Mouse (Mus musculus) cerebellum, adult 8-10 months (tissue): Measurements from ENCODE around the gene Rpp14.

Source experiments
- DNase-seq: peaks from one replicate; pipeline ENCODE4 v3.0.0; 2022

Gene Rpp14

GRCm38 (mm10) chr14:8080165-8080679, at the start of gene Rpp14:
Gene Rpp14, plus strand, starts transcription at chr14:8080367.
- DNase-seq, result peak; percentile 98

- no peak for DNase-seq
Measured at GRCm38 (mm10) chr14:8030535-8030934, 49.6 kb upstream of the Rpp14 start.

GRCm38 (mm10) chr14:8032087-8032944, 47.9 kb upstream of the Rpp14 start:
- DNase-seq, result peak; percentile 60

GRCm38 (mm10) chr14:8034561-8034960, 45.6 kb upstream of the Rpp14 start:
- no peak for DNase-seq

- DNase-seq, result no peak
Measured at GRCm38 (mm10) chr14:8035951-8036350, 44.2 kb upstream of the Rpp14 start.

- no peak for DNase-seq
Measured at GRCm38 (mm10) chr14:8036406-8036805, 43.8 kb upstream of the Rpp14 start.

GRCm38 (mm10) chr14:8038150-8038549, 42.0 kb upstream of the Rpp14 start:
- DNase-seq, result no peak

GRCm38 (mm10) chr14:8038791-8039448, 41.2 kb upstream of the Rpp14 start:
- peak; percentile 70 for DNase-seq

- no peak for DNase-seq
Measured at GRCm38 (mm10) chr14:8040179-8040578, 40.0 kb upstream of the Rpp14 start.

- no peak for DNase-seq
Measured at GRCm38 (mm10) chr14:8040911-8041678, 39.1 kb upstream of the Rpp14 start.

GRCm38 (mm10) chr14:8042120-8042519, 38.0 kb upstream of the Rpp14 start:
- no peak for DNase-seq

GRCm38 (mm10) chr14:8042577-8042976, 37.6 kb upstream of the Rpp14 start:
- no peak for DNase-seq

- peak; percentile 47 for DNase-seq
Measured at GRCm38 (mm10) chr14:8044330-8044729, 35.8 kb upstream of the Rpp14 start.

- DNase-seq, result no peak
Measured at GRCm38 (mm10) chr14:8044786-8045185, 35.4 kb upstream of the Rpp14 start.

- DNase-seq, result no peak
Measured at GRCm38 (mm10) chr14:8045187-8045846, 34.9 kb upstream of the Rpp14 start.

GRCm38 (mm10) chr14:8046839-8047238, 33.3 kb upstream of the Rpp14 start:
- no peak for DNase-seq

GRCm38 (mm10) chr14:8049334-8049733, 30.8 kb upstream of the Rpp14 start:
- DNase-seq, result no peak

GRCm38 (mm10) chr14:8051869-8052268, 28.3 kb upstream of the Rpp14 start:
- no peak for DNase-seq

GRCm38 (mm10) chr14:8052661-8053060, 27.5 kb upstream of the Rpp14 start:
- DNase-seq, result no peak

GRCm38 (mm10) chr14:8054310-8055102, 25.7 kb upstream of the Rpp14 start:
- no peak for DNase-seq

GRCm38 (mm10) chr14:8056076-8056475, 24.1 kb upstream of the Rpp14 start:
- DNase-seq, result no peak

GRCm38 (mm10) chr14:8059938-8060337, 20.2 kb upstream of the Rpp14 start:
- DNase-seq, result no peak
